Mouse (Mus musculus) embryo, embryonic 10.5 days (tissue): Measurements from ENCODE around the gene Brd3.
"Not testable (repeated sequence)": the region's sequence is repeated elsewhere in the genome, so short reads cannot be mapped to it uniquely, and the experiment has no call there.

Source experiments
- DNase-seq: peaks from one replicate; pipeline ENCODE4 v3.0.0-alpha.2; 2015; ENCODE audit warnings: low spot score

Gene Brd3

GRCm38 (mm10) chr2:27507562-27507961, at the start of gene Brd3:
Gene Brd3 (minus strand): TSS chr2:27507662.
- no peak for DNase-seq

- DNase-seq = no peak
Measured at GRCm38 (mm10) chr2:27556921-27557320, 49.5 kb upstream of the Brd3 start.

GRCm38 (mm10) chr2:27554308-27554707, 46.8 kb upstream of the Brd3 start:
- no peak for DNase-seq

- peak; percentile 88 for DNase-seq
Measured at GRCm38 (mm10) chr2:27552620-27553287, 45.3 kb upstream of the Brd3 start.

DNA sequence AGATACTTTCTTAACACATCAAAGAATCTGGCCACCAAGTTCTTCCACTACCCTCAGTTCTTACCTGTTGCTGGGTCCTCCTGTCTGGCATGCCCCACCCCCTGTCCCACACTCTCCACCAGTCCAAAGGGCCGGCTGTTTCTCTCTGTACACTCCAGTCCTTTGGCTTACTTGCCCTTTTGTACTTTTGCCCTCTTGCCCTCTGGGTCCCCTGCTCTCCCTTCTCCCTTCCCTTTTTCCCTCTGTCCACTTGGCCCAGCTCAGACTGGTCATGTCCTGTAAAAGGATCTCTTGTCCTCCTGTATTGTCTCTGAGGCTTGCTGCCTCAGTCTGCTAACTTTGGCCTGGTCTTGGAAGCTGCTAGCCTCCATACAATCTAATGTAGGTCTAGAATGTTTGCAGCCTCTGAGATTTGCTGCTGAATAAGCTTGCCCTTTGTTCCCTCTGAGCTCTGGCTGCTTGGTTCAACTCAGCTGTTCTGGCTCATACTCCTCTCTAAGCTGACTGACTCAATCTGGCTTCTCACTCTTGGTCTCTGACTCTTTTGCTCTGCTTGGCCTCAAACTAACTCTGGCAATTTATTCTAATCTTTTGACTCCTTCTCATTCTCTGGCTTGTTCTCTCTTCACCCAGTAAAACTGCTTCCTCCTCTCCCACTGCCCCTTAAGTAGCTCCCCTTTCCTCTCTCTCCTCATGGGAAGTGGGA, 41.4 kb upstream of the Brd3 start:
- no peak for DNase-seq

DNA sequence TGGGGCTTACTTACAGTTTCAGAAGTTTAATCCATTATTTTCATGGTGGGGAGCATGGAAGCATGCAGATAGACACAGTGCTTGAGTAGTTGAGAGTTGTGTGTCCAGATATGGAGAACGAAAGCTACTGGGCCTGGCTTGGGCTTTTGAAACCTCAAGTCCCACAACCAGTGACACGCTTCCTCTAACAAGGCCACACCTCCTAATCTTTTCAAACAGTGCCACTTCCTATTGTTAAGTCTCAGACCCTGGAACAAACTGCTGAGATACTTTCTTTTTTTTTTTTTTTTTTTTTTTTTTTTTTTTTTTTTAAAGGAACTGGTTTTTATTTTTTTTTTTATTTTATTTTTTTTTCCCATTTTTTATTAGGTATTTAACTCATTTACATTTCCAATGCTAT, 40.5 kb upstream of the Brd3 start:
- DNase-seq = no peak

DNA sequence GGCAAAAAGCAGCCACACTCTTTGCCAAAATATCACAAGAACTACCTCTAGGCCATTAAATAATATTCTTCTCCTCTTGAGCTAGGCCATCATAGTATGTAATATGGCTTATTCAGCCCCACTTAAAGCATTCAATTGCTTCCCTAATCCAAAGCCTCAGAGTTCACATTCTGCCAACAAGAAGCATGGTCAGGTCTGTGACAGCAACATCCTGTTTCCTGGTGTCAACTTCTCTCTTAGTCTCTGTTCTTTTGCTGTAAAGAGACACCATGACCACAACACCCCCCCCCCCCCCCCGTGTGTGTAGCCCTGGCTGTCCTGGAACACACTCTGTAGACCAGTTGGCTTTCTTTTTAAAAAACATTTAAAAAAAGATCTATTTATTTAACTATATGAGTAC, 39.9 kb upstream of the Brd3 start:
- DNase-seq = no peak

DNA sequence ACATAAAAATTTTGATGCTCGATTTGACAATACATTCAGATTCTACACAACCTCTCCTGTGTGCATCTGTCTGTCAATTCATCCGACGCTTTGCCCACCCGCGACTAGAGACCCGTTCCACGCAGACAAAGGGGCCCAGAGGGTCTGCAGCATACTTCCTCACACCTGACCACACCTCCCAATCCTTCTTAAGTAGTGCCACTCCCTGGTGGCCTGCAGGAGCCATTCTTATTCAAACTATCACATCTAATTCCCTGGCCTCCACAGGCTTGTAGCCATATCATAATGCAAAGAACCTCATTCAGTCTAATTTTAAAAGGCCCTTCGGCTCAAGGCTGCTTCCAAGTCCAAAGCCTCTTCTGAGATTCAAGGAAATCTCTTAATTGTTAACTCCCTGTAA, 38.6 kb upstream of the Brd3 start:
- DNase-seq = not testable (repeated sequence)

- DNase-seq = not testable (repeated sequence)
Measured at GRCm38 (mm10) chr2:27545517-27545916, 38.1 kb upstream of the Brd3 start.

- DNase-seq = no peak
Measured at GRCm38 (mm10) chr2:27544613-27545012, 37.2 kb upstream of the Brd3 start.

- DNase-seq = no peak
Measured at GRCm38 (mm10) chr2:27541225-27541624, 33.8 kb upstream of the Brd3 start.

GRCm38 (mm10) chr2:27540515-27540836, 33.0 kb upstream of the Brd3 start:
- no peak for DNase-seq

GRCm38 (mm10) chr2:27539772-27540514, 32.5 kb upstream of the Brd3 start:
- DNase-seq = peak; percentile 98

- no peak for DNase-seq
Measured at GRCm38 (mm10) chr2:27539336-27539735, 31.9 kb upstream of the Brd3 start.

DNA sequence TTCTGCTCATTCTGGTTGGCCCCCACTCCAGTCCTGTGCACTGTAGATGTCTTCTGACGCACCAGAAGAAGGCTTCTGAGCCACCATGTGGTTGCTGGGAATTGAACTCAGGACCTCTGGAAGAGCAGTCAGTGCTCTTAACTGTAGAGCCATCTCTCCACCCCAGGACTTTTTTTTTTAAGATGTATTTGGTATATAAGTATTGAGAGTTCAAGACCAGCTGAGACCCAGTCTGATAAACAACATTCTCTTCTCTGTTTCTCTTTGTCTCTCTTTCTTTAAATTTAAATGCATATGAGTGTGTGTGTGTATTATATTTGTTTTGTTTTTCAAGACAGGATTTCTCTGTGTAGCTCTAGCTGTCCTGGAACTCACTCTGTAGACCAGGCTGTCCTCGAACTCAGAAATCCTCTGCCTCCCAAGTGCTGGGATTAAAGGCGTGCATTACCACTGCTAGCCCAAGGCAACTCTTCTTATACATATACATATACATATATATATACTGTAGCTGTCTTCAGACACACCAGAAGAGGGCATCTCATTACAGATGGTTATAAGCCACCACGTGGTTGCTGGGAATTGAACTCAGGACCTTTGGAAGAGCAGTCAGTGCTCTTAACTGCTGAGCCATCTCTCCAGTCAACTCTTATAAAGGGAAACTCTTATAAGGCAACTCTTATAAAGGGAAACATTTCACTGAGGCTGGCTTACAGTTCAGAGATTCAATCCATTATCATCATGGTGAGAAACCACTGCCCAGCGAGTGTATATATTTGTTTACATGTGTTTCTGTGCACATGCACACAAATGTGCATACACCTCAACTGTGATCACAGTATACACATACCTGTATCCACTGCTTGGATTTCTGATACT, 31.2 kb upstream of the Brd3 start:
- DNase-seq = not testable (repeated sequence)

GRCm38 (mm10) chr2:27518283-27518682, 10.8 kb upstream of the Brd3 start:
- DNase-seq = no peak

GRCm38 (mm10) chr2:27516289-27516688, 8.8 kb upstream of the Brd3 start:
- no peak for DNase-seq

- peak; percentile 17 for DNase-seq
Measured at GRCm38 (mm10) chr2:27515341-27516166, 8.1 kb upstream of the Brd3 start.

DNA sequence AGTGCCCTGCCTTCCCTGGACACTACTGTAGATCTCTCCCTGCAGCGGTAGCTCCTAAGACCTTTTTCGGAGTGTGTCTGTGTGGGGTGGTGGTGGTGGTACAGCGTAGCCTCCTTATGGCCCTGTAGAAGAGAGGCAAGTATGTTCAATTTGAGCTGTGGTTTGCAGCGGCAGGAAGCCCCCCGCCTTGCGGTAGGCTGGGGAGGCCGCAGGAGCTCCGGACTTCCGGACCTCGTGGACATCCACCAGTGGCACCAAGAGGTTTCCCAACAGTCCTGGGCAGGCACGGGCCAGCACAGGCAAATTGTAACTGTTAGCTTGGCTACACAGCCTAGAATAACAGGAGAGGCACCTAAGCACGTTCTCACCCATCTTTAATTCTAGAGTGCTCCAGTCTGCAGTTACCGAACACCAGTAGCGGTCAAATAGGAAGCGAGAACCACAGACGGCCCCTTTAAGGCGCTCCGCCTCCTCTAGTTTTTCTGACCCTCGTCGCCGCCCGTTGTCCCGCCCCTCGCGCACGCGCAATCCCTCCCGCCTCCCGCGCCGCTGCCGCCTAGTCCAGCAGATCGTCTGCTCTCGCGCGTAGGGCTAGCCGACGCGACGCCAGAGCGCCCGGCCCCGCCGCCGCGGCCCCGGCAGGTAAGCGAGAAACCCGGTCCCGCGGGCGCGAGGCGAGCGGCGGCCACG, 7.3 kb upstream of the Brd3 start, which contains the start of gene Wdr5:
Gene Wdr5 (plus strand): TSS at position 519 of the 690 bp plus-strand sequence.
- DNase-seq = peak; percentile 95

DNA sequence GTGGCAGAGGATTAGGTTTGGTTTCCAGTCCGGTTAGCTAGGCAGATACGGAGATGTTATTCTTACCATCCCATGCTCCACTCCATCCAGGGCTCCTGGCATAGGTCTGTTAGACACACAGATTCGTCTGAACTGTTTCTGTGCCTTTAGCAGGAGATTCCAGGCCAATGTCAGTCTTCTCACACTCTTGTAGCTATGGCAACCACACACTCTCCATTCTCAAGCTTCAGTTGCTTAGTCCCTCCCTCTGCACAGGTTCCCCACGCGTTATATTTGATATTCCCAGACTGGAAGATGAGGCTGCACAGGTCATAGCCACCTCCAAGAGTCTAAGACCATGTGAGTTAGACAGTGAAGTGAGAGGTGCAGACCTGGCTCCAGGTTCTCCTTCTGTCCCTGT, 6.4 kb upstream of the Brd3 start:
- no peak for DNase-seq

- no peak for DNase-seq
Measured at GRCm38 (mm10) chr2:27512909-27513308, 5.4 kb upstream of the Brd3 start.
